Mouse (Mus musculus) kidney, adult 2 months (tissue): ENCODE measurements around the gene Scml4.

ENCODE experiments used
- CTCF ChIP-seq: fragments of 200-500 bp; conservative IDR thresholded peaks from 2 replicates; pipeline ENCODE4 v1.5.1; 2011; ENCODE audit warnings: low read depth, mild to moderate bottlenecking, control low read depth, low read length, moderate library complexity, mixed read lengths; ENCODE audit not compliant: insufficient read depth, insufficient read length
- POLR2A ChIP-seq: fragments of 200-500 bp; IDR thresholded peaks from one replicate; pipeline ENCODE4 v1.6.1; 2011; ENCODE audit warnings: low read depth, low read length, control low read depth

DNA sequence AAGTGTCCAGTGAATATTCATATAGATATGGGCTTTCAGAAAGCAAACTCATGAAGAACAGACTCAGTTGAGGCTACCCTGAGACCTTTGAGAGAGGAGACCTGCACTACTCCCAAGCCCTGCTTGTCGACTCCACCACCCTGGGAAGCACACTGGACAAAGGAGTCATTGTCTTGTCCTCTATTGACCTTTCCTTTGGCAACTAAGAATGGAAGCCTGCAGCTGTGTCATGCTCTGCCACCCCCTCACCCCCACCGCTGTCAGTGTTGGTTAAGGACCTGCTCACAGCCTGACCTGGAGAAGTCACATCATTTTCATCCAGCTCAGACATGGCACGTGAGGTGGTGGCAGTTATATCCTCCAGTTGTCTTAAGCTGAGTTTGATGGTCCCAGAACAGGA lies 34.1 kb downstream of the Scml4 start:
- TF ChIP-seq CTCF (no peak), POLR2A (no peak)
